8 mouse cellular contexts compared by ENCODE assay signal in genomic region chr1:152956221-152956620, GRCm38 (mm10). TPM values are rescaled to one million over a fixed set of nuclear protein-coding genes. Genes with fewer than 3 reads are reported as not detected.
DNase-seq lines count a peak whose midpoint lies in the region; ATAC-seq and TF ChIP-seq lines count a peak whose summit lies in the region.

No protein-coding gene starts in this region.

- TF ChIP-seq EP300 in MEL (IDR thresholded peaks at IDR 0.05; ENCODE audit: low read depth in 1 of 2, low read length in 2 of 2): no peak

- H3K4me2 ChIP-seq in forebrain, embryonic 14.5 days (ENCODE audit: low read length): peak overlapping the region; percentile 84

- H3K4me1 ChIP-seq in MEL (ENCODE audit: control insufficient read depth in 1 of 2, insufficient read depth in 2 of 2, low read length in 2 of 2): no peaks in the 10 kb centered on the region
- H3K4me1 ChIP-seq in forebrain, embryonic 14.5 days (ENCODE audit: control insufficient read depth, insufficient read depth, low read length): peaks cover 5% of the 10 kb centered on the region

- H3K27ac ChIP-seq in MEL (ENCODE audit: control insufficient read depth, low read depth, low read length): no peak overlapping the region
- H3K27ac ChIP-seq in forebrain, embryonic 14.5 days (ENCODE audit: low read depth, low read length): no peak overlapping the region

- TF ChIP-seq POLR2A in MEL (IDR thresholded peaks at IDR 0.05; ENCODE audit: control insufficient read depth in 1 of 2, insufficient read depth in 1 of 2, low read depth in 1 of 2, low read length in 2 of 2, poor library complexity in 1 of 2): no peak

- DNase-seq in MEL (ENCODE audit: low read depth, low spot score): peak; percentile 47
- DNase-seq in cerebellum, adult 11 months: peak; percentile 62
- peak; percentile 75 for DNase-seq in forebrain, embryonic 14.5 days (ENCODE audit: low spot score)
- DNase-seq in heart, postnatal 36 days: peak; percentile 49 to 66
- peak; percentile 90 to 91 for DNase-seq in kidney, postnatal 4 days
- peak; percentile 51 for DNase-seq in lung, postnatal 36 days
- peak; percentile 54 for DNase-seq in right cerebral cortex, postnatal 14 days
- DNase-seq in T-cell, adult 2 months (ENCODE audit: low spot score): no peak

- no peak overlapping the region for H3K9ac ChIP-seq in MEL (ENCODE audit: control insufficient read depth, low read depth, low read length, poor library complexity, severe bottlenecking)
- peak overlapping the region; percentile 72 for H3K9ac ChIP-seq in forebrain, embryonic 14.5 days (ENCODE audit: low read length)

- no peak overlapping the region for H3K4me3 ChIP-seq in MEL (ENCODE audit: control insufficient read depth in 1 of 2, insufficient read depth in 1 of 2, low read depth in 2 of 2, low read length in 2 of 2)
- peak overlapping the region; percentile 60 for H3K4me3 ChIP-seq in forebrain, embryonic 14.5 days (ENCODE audit: low read depth, low read length)

- no peaks in the 10 kb centered on the region for H3K9me3 ChIP-seq in MEL (replicated peaks; ENCODE audit: insufficient read depth, low read length)
- H3K9me3 ChIP-seq in forebrain, embryonic 14.5 days (replicated peaks; ENCODE audit: control insufficient read depth, low read length): no peaks in the 10 kb centered on the region

- no peaks in the 10 kb centered on the region for H3K36me3 ChIP-seq in MEL (ENCODE audit: control insufficient read depth in 1 of 2, insufficient read depth in 2 of 2, low read length in 2 of 2)
- no peaks in the 10 kb centered on the region for H3K36me3 ChIP-seq in forebrain, embryonic 14.5 days (ENCODE audit: control insufficient read depth, insufficient read depth, low read length)

- intact Hi-C loops in heart, postnatal 36 days (cut with DNase I): no loop called here

- H3K79me2 ChIP-seq in MEL (ENCODE audit: control insufficient read depth, insufficient read depth, low read length, poor library complexity): no peaks in the 10 kb centered on the region

- no peak for TF ChIP-seq RAD21 in MEL (IDR thresholded peaks at IDR 0.05; ENCODE audit: low read depth, low read length)

- 4% methylated on average over 14 of the region's 14 CpGs for WGBS in forebrain, embryonic 14.5 days

- peaks cover 7% of the 10 kb centered on the region in 2 experiments; a peak in 3 of 4 replicates for H3K27me3 ChIP-seq in MEL (ENCODE audit: control insufficient read depth in 1 of 2, insufficient read depth in 2 of 2, low read length in 2 of 2)
- peaks cover 7% of the 10 kb centered on the region; the same call in 1 of the 2 replicates for H3K27me3 ChIP-seq in forebrain, embryonic 14.5 days (replicated peaks; ENCODE audit: control insufficient read depth, insufficient read depth, low read length)

- ATAC-seq in forebrain, embryonic 14.5 days: peak; percentile 45

- no peak for TF ChIP-seq CTCF in MEL (IDR thresholded peaks at IDR 0.05 in 2 of 3, conservative IDR thresholded peaks at IDR 0.05 in 1 of 3; ENCODE audit: control insufficient read depth in 1 of 3, insufficient read depth in 1 of 3, low read depth in 2 of 3, low read length in 3 of 3, poor library complexity in 1 of 3, severe bottlenecking in 1 of 3)

TF ChIP-seq in MEL, 35 proteins besides CTCF, POLR2A, EP300 and RAD21:
- TF ChIP-seq SMC3 (IDR thresholded peaks at IDR 0.05; ENCODE audit: low read depth, low read length) (peak; percentile 10; the same call in 1 of the 2 replicates), SIN3A (IDR thresholded peaks at IDR 0.05; ENCODE audit: low read length) (peak; percentile 39; the same call in 1 of the 2 replicates), NELFE (IDR thresholded peaks at IDR 0.05; ENCODE audit: low read depth, low read length) (no peak), MXI1 (IDR thresholded peaks at IDR 0.05; ENCODE audit: low read depth, low read length) (peak; percentile 46)

RNA-seq across cellular contexts. Expression of gene Nmnat2, which starts 1.4 kb away (rescaled TPM):
- total RNA-seq in MEL (2012; rRNA removed): 2.8 and 3.0 TPM in 2 replicates
- polyA plus RNA-seq in MEL (2012; ENCODE audit: insufficient read depth in 1 of 2, insufficient read length in 2 of 2, low read depth in 1 of 2, low replicate concordance in 2 of 2, missing spikeins in 1 of 2): 1 to 10 TPM in 1 of 2 experiments, not detected in 1; 1.3 TPM
- 69.7 and 70.6 TPM in 2 replicates for polyA plus RNA-seq in forebrain, embryonic 14.5 days (2014; fragmentation: Nextera tagmentation; extraction: Ambion mirVana)
- total RNA-seq in heart, postnatal 36 days (2021): under 1 TPM; 0.22 to 0.28 TPM

RNA-seq across cellular contexts. Expression of gene Smg7, which starts 53.8 kb away (rescaled TPM):
- 32.1 and 32.8 TPM in 2 replicates for total RNA-seq in MEL (2012; rRNA removed)
- 10 to 100 TPM; 52.4 to 53.9 TPM for polyA plus RNA-seq in MEL (2012; ENCODE audit: insufficient read depth in 1 of 2, insufficient read length in 2 of 2, low read depth in 1 of 2, low replicate concordance in 2 of 2, missing spikeins in 1 of 2)
- 31.0 and 35.4 TPM in 2 replicates for polyA plus RNA-seq in forebrain, embryonic 14.5 days (2014; fragmentation: Nextera tagmentation; extraction: Ambion mirVana)
- total RNA-seq in heart, postnatal 36 days (2021): 10 to 100 TPM; 40.1 to 45.2 TPM
